Mouse (Mus musculus) liver, adult (tissue): Measurements from ENCODE around the gene Prc1.
A peak's percentile ranks its signal among the peaks of the same experiment; 100 is the strongest.

ENCODE experiments used
- GATA4 ChIP-seq: IDR thresholded peaks from 2 replicates; pipeline ENCODE4 v1.6.1; 2014; ENCODE audit warnings: mild to moderate bottlenecking, low read length; ENCODE audit not compliant: insufficient replicate concordance

The Prc1 gene

GRCm38 (mm10) chr7:80294062-80294763 is at the start of gene Prc1:
TSS of gene Prc1 (plus strand) at chr7:80294450.
- TF ChIP-seq GATA4: no peak

- no peak for TF ChIP-seq GATA4
These were observed 49.4 kb upstream of the Prc1 start for GRCm38 (mm10) chr7:80244851-80245250.

- peak; percentile 32; the same call in 1 of the 2 replicates for TF ChIP-seq GATA4
These were observed 48.0 kb upstream of the Prc1 start, which contains the start of gene Ttll13 for GRCm38 (mm10) chr7:80246148-80246721. TSS of gene Ttll13 (plus strand) at chr7:80246376.

- TF ChIP-seq GATA4: peak; percentile 36; the same call in 1 of the 2 replicates
These were observed 47.4 kb upstream of the Prc1 start for GRCm38 (mm10) chr7:80246859-80247258.

- TF ChIP-seq GATA4: no peak
These were observed 41.8 kb upstream of the Prc1 start for GRCm38 (mm10) chr7:80252437-80252836.

- no peak for TF ChIP-seq GATA4
These were observed 41.4 kb upstream of the Prc1 start for GRCm38 (mm10) chr7:80252886-80253285.

- TF ChIP-seq GATA4: no peak
These were observed 38.3 kb upstream of the Prc1 start for GRCm38 (mm10) chr7:80255981-80256380.

GRCm38 (mm10) chr7:80257706-80258105 is 36.5 kb upstream of the Prc1 start:
- no peak for TF ChIP-seq GATA4

GRCm38 (mm10) chr7:80260625-80261371 is 33.5 kb upstream of the Prc1 start, which contains the start of gene Ngrn:
TSS of gene Ngrn (plus strand) at chr7:80261215.
- TF ChIP-seq GATA4: peak; percentile 67; the same call in 1 of the 2 replicates

- no peak for TF ChIP-seq GATA4
These were observed 32.8 kb upstream of the Prc1 start for GRCm38 (mm10) chr7:80261372-80261990.

GRCm38 (mm10) chr7:80264606-80265005 is 29.6 kb upstream of the Prc1 start:
- no peak for TF ChIP-seq GATA4

- no peak for TF ChIP-seq GATA4
These were observed 26.5 kb upstream of the Prc1 start for GRCm38 (mm10) chr7:80267764-80268163.

GRCm38 (mm10) chr7:80268897-80269750 is 25.1 kb upstream of the Prc1 start, which contains the start of gene Vps33b:
TSS of gene Vps33b (plus strand) at chr7:80269649.
- TF ChIP-seq GATA4: peak; percentile 91

- no peak for TF ChIP-seq GATA4
These were observed 24.4 kb upstream of the Prc1 start for GRCm38 (mm10) chr7:80269751-80270255.

- no peak for TF ChIP-seq GATA4
These were observed 20.8 kb upstream of the Prc1 start for GRCm38 (mm10) chr7:80273456-80273855.

GRCm38 (mm10) chr7:80276374-80276773 is 17.9 kb upstream of the Prc1 start:
- no peak for TF ChIP-seq GATA4
